Mouse (Mus musculus) hindbrain, embryonic 15.5 days (tissue): Measurements from ENCODE around the gene Cmtm8. TPM values are rescaled to one million over a fixed set of nuclear protein-coding genes. Genes with fewer than 3 reads are reported as not detected.

ENCODE experiments used
- ATAC-seq: fragments of 200-750 bp; cut with Nextera tagmentation; 2 replicates; pipeline ENCODE4 v1.8.0; 2017; ENCODE audit warnings: low read depth, moderate number of reproducible peaks, moderate TSS enrichment; ENCODE audit not compliant: low FRiP score
- H3K27ac ChIP-seq: fragments of 300-500 bp; sonication (generic); replicated peaks from 2 replicates; pipeline ENCODE4 v1.5.1; 2015; ENCODE audit warnings: mild to moderate bottlenecking, inconsistent platforms
- H3K27me3 ChIP-seq: fragments of 300-500 bp; sonication (generic); 2 replicates; pipeline ENCODE4 v1.6.1; 2015; ENCODE audit warnings: control low read depth, inconsistent platforms
- H3K36me3 ChIP-seq: fragments of 300-500 bp; sonication (generic); 2 replicates; pipeline ENCODE4 v1.6.1; 2015; ENCODE audit warnings: control low read depth, inconsistent platforms
- H3K4me1 ChIP-seq: fragments of 300-500 bp; sonication (generic); replicated peaks from 2 replicates; pipeline ENCODE4 v1.6.1; 2015; ENCODE audit warnings: control low read depth, inconsistent platforms
- H3K4me2 ChIP-seq: fragments of 300-500 bp; sonication (generic); 2 replicates; pipeline ENCODE4 v1.6.1; 2015; ENCODE audit warnings: moderate library complexity, mild to moderate bottlenecking, inconsistent platforms
- H3K4me3 ChIP-seq: fragments of 300-500 bp; sonication (generic); 2 replicates; pipeline ENCODE4 v1.5.1; 2015; ENCODE audit warnings: mild to moderate bottlenecking, inconsistent platforms
- H3K9ac ChIP-seq: fragments of 300-500 bp; sonication (generic); 2 replicates; pipeline ENCODE4 v1.6.1; 2015; ENCODE audit warnings: inconsistent platforms
- H3K9me3 ChIP-seq: fragments of 300-500 bp; sonication (generic); 2 replicates; pipeline ENCODE4 v1.6.1; 2016; ENCODE audit warnings: control low read depth, inconsistent platforms
- WGBS: fragments of 180-500 bp; shearing (Covaris S2); methylation state at CpG from one replicate; pipeline ENCODE4 v1.1.7; 2015; 5-methylcytosine and 5-hydroxymethylcytosine counted together
- polyA plus RNA-seq: library from polyadenylated mRNA; unstranded; fragments of >200 nt; fragmentation: Nextera tagmentation; extraction: Ambion mirVana; gene quantifications from 2 replicates; pipeline ENCODE4 v1.2.1, GENCODE M21; 2015

Gene Cmtm8
- polyA plus RNA-seq, 1 experiment from 2014 or later: 8.6 TPM

- Histone ChIP-seq H3K4me1 (peaks cover 22% of the 10 kb centered on the region), H3K9ac (peak overlapping the region; percentile 36), H3K4me2 (peak overlapping the region; percentile 78), H3K27me3 (peaks cover 8% of the 10 kb centered on the region; the same call in 1 of the 2 replicates), H3K36me3 (no peaks in the 10 kb centered on the region), H3K4me3 (peak overlapping the region; percentile 43), H3K9me3 (no peaks in the 10 kb centered on the region), H3K27ac (no peak overlapping the region)
- peak; percentile 39; the same call in 1 of the 2 replicates for ATAC-seq
- WGBS: 3% methylated on average over 38 of the region's 38 CpGs
Observed at GRCm38 (mm10) chr9:114780746-114781525, 63.0 kb downstream of the Cmtm8 start.

DNA sequence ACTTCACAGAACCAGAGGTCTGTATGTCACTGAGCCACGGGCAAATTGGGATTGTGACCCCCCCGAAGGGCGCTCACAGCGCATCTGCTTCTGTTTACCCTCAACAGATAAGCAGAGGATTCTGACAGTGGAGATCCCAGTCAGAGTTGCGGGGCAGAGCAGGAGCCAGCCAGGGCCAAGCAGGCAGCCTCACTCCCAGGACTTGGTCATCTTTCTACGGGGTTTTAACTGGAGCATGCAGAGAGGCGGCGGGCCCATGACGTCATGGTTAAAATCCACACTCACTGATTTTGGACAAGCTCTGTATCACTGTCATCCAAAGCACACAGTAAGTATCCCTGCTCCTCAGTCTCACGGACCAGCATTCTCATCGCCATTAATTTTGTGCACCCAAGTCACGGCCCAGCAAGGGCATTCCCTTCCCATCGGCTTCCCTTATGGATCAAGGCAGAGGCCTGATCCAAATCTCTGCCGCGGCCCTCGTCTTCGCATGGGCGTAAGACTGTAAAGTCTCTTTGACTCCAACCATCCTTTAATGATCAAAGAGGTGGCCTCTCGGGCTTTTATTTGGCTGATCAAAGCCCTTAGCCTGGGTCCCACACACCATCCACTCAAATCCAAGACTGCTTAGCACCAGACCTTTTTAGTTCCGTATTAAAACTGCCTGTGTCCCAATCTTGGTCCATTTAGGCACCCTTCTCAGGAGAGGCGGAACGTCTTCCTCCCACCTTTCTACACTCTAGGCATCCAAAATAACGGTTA, 63.8 kb downstream of the Cmtm8 start:
- no peaks in the 10 kb centered on the region for H3K9me3 ChIP-seq
- no peak for ATAC-seq
- H3K27ac ChIP-seq: no peak overlapping the region
- peak overlapping the region; percentile 78 for H3K4me2 ChIP-seq
- peaks cover 19% of the 10 kb centered on the region for H3K4me1 ChIP-seq
- peaks cover 8% of the 10 kb centered on the region; the same call in 1 of the 2 replicates for H3K27me3 ChIP-seq
- no peaks in the 10 kb centered on the region for H3K36me3 ChIP-seq
- peak overlapping the region; percentile 43; the same call in 1 of the 2 replicates for H3K4me3 ChIP-seq
- H3K9ac ChIP-seq: 0 out of 2 replicates have a peak overlapping the region, but pooled peaks have one; percentile 2
- WGBS: 40% methylated on average over 23 of the region's 23 CpGs

- peaks cover 8% of the 10 kb centered on the region; the same call in 1 of the 2 replicates for H3K27me3 ChIP-seq
- no peaks in the 10 kb centered on the region for H3K36me3 ChIP-seq
- H3K4me3 ChIP-seq: no peak overlapping the region
- no peak for ATAC-seq
- H3K27ac ChIP-seq: no peak overlapping the region
- no peaks in the 10 kb centered on the region for H3K9me3 ChIP-seq
- 87% methylated on average over 7 of the region's 7 CpGs for WGBS
- no peak overlapping the region for H3K9ac ChIP-seq
- no peak overlapping the region for H3K4me2 ChIP-seq
- peaks cover 19% of the 10 kb centered on the region for H3K4me1 ChIP-seq
Observed at GRCm38 (mm10) chr9:114778877-114779276, 65.1 kb downstream of the Cmtm8 start.

GRCm38 (mm10) chr9:114778047-114778390, 65.9 kb downstream of the Cmtm8 start:
- 86% methylated on average over 7 of the region's 7 CpGs for WGBS
- Histone ChIP-seq H3K4me3 (no peak overlapping the region), H3K4me1 (peaks cover 19% of the 10 kb centered on the region), H3K27me3 (peaks cover 8% of the 10 kb centered on the region; the same call in 1 of the 2 replicates), H3K9ac (no peak overlapping the region), H3K27ac (no peak overlapping the region), H3K4me2 (no peak overlapping the region), H3K36me3 (no peaks in the 10 kb centered on the region), H3K9me3 (no peaks in the 10 kb centered on the region)
- no peak for ATAC-seq

DNA sequence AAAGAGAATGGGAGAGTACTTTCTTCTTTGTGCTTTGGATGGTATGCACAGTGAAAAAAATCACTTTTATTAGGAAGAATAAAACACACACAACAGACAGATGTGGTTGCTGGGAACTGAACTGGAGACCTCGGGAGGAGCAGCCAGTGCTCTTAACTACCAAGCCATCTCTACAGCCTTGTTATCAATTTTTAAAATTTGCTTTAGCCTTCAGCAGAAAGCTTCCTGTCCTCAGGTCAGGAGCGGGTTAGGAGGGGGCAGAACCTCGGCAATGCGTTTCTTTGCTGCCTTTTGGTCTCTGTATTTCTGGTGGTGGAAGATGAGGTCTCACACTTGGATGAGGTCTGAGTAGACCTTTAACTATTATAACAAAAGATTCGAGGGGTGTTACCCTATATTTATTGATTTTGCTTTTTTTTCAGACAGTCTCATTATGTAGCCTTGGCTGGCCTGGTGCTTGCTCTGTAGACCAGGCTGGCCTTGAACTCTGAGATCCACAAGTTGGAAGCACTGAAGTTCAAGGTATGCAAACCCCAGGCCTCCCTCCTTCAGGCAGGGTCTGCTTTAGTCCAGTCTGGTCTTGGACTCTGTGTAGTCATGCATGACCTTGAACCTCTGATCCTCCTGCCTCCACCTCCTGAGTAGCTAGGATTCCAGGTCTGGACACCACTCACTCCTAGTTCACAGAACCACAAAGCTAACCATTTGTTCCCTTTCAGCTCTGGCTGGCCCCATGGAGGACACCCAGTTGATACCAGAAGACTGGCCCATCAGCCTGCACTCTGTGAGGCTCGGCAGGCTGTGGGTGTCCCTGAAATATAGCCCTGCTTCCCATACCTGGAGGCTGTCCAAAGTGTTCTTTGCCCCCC, 66.5 kb downstream of the Cmtm8 start:
- no peak overlapping the region for H3K4me3 ChIP-seq
- H3K36me3 ChIP-seq: no peaks in the 10 kb centered on the region
- H3K9ac ChIP-seq: no peak overlapping the region
- no peak overlapping the region for H3K27ac ChIP-seq
- H3K4me2 ChIP-seq: no peak overlapping the region
- ATAC-seq: no peak
- H3K27me3 ChIP-seq: peaks cover 8% of the 10 kb centered on the region; the same call in 1 of the 2 replicates
- WGBS: 89% methylated on average over 6 of the region's 6 CpGs
- no peaks in the 10 kb centered on the region for H3K9me3 ChIP-seq
- peaks cover 19% of the 10 kb centered on the region for H3K4me1 ChIP-seq

GRCm38 (mm10) chr9:114776361-114776760, 67.6 kb downstream of the Cmtm8 start:
- Histone ChIP-seq H3K4me1 (peaks cover 12% of the 10 kb centered on the region), H3K9me3 (no peaks in the 10 kb centered on the region), H3K9ac (no peak overlapping the region), H3K27me3 (peaks cover 4% of the 10 kb centered on the region; the same call in 1 of the 2 replicates), H3K4me2 (no peak overlapping the region), H3K36me3 (no peaks in the 10 kb centered on the region), H3K4me3 (no peak overlapping the region), H3K27ac (no peak overlapping the region)
- no peak for ATAC-seq
- 95% methylated on average over 3 of the region's 3 CpGs for WGBS

DNA sequence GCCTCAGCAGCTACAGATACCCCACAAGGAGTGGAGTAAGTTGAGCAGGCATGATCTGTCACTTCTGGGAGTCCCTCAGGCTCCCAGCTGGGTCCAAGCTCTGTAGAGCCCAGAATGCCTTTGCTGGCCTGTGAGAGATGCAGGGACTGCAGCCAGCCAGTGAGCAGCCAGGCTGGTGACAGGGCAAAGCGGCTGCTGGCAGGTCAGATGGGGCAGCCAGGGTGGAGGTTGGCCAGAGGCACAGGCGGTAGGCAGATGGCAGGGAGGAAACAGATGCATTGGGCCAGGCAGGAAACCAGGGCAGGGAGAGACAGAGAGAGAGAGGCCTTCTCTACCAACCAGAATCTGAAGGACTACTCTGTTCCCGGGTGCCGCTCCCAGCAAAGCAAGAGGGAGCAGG, 68.7 kb downstream of the Cmtm8 start:
- no peak overlapping the region for H3K4me3 ChIP-seq
- no peaks in the 10 kb centered on the region for H3K9me3 ChIP-seq
- no peaks in the 10 kb centered on the region for H3K36me3 ChIP-seq
- no peak overlapping the region for H3K27ac ChIP-seq
- ATAC-seq: peak; percentile 71
- WGBS: 64% methylated on average over 4 of the region's 4 CpGs
- no peak overlapping the region for H3K9ac ChIP-seq
- H3K27me3 ChIP-seq: peaks cover 4% of the 10 kb centered on the region; the same call in 1 of the 2 replicates
- H3K4me1 ChIP-seq: peaks cover 1% of the 10 kb centered on the region; the same call in 1 of the 2 replicates
- H3K4me2 ChIP-seq: no peak overlapping the region

GRCm38 (mm10) chr9:114774629-114775028, 69.3 kb downstream of the Cmtm8 start:
- no peak for ATAC-seq
- Histone ChIP-seq H3K27me3 (peaks cover under 1% of the 10 kb centered on the region; the same call in 1 of the 2 replicates), H3K9me3 (no peaks in the 10 kb centered on the region), H3K36me3 (no peaks in the 10 kb centered on the region), H3K4me3 (no peak overlapping the region), H3K4me1 (no peaks in the 10 kb centered on the region; the same call in 1 of the 2 replicates), H3K9ac (no peak overlapping the region), H3K27ac (no peak overlapping the region), H3K4me2 (no peak overlapping the region)
- WGBS: 75% methylated on average over 6 of the region's 6 CpGs

GRCm38 (mm10) chr9:114771565-114771964, 72.4 kb downstream of the Cmtm8 start:
- Histone ChIP-seq H3K4me3 (no peak overlapping the region), H3K27ac (no peak overlapping the region), H3K27me3 (no peaks in the 10 kb centered on the region), H3K9ac (no peak overlapping the region), H3K4me2 (no peak overlapping the region), H3K4me1 (peaks cover 16% of the 10 kb centered on the region; the same call in 1 of the 2 replicates), H3K36me3 (no peaks in the 10 kb centered on the region), H3K9me3 (no peaks in the 10 kb centered on the region)
- no peak for ATAC-seq
- WGBS: 84% methylated on average over 7 of the region's 7 CpGs

DNA sequence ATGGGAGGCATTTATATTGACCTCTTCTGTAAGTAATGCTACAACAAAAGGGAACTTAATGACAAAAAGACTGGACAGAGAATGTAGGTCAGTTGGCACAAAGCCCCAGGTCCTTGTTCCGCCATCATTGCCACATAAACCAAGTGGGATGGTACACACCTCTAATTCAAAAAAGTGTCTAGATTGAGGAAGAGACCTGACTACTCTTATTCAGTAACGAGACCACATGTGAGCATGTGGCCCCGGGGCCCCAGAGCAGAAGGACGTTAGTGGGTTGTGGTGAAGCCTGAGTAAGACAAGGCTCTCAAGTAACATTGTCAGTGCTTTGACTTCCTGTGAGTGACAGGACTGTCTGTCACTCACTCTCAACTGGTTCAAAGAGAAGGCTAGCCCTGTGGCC, 73.7 kb downstream of the Cmtm8 start:
- Histone ChIP-seq H3K4me1 (peaks cover 16% of the 10 kb centered on the region; the same call in 1 of the 2 replicates), H3K36me3 (no peaks in the 10 kb centered on the region), H3K27ac (no peak overlapping the region), H3K4me2 (no peak overlapping the region), H3K4me3 (no peak overlapping the region), H3K9me3 (no peaks in the 10 kb centered on the region), H3K27me3 (no peaks in the 10 kb centered on the region), H3K9ac (no peak overlapping the region)
- ATAC-seq: no peak
- WGBS: 92% methylated on average over 4 of the region's 4 CpGs

- 57% methylated on average over 10 of the region's 10 CpGs for WGBS
- Histone ChIP-seq H3K27ac (no peak overlapping the region), H3K9ac (no peak overlapping the region), H3K36me3 (no peaks in the 10 kb centered on the region), H3K27me3 (peaks cover 4% of the 10 kb centered on the region; the same call in 1 of the 2 replicates), H3K4me3 (no peak overlapping the region), H3K4me1 (peaks cover 16% of the 10 kb centered on the region; the same call in 1 of the 2 replicates), H3K9me3 (no peaks in the 10 kb centered on the region), H3K4me2 (no peak overlapping the region)
- ATAC-seq: no peak
Observed at GRCm38 (mm10) chr9:114768066-114768465, 75.9 kb downstream of the Cmtm8 start.
